Mouse (Mus musculus) neural tube, embryonic 13.5 days (tissue): Measurements from ENCODE around the gene Lig4. TPM values are rescaled to one million over a fixed set of nuclear protein-coding genes. Genes with fewer than 3 reads are reported as not detected.

Experiments
- ATAC-seq: fragments of 200-750 bp; cut with Nextera tagmentation; 2 replicates; pipeline ENCODE4 v1.8.0; 2017; ENCODE audit warnings: low read depth, mild to moderate bottlenecking, moderate TSS enrichment, moderate library complexity
- H3K27ac ChIP-seq: fragments of 300-500 bp; sonication (generic); replicated peaks from 2 replicates; pipeline ENCODE4 v1.5.1; 2015; ENCODE audit warnings: moderate library complexity, mild to moderate bottlenecking, inconsistent platforms
- H3K27me3 ChIP-seq: fragments of 300-500 bp; sonication (generic); 2 replicates; pipeline ENCODE4 v1.6.1; 2015; ENCODE audit warnings: mild to moderate bottlenecking, inconsistent platforms
- H3K36me3 ChIP-seq: fragments of 300-500 bp; sonication (generic); 2 replicates; pipeline ENCODE4 v1.6.1; 2015; ENCODE audit warnings: mild to moderate bottlenecking, inconsistent platforms
- H3K4me1 ChIP-seq: fragments of 300-500 bp; sonication (generic); replicated peaks from 2 replicates; pipeline ENCODE4 v1.6.1; 2015; ENCODE audit warnings: inconsistent platforms
- H3K4me2 ChIP-seq: fragments of 300-500 bp; sonication (generic); 2 replicates; pipeline ENCODE4 v1.6.1; 2015; ENCODE audit warnings: inconsistent platforms, mild to moderate bottlenecking, moderate library complexity
- H3K4me3 ChIP-seq: fragments of 300-500 bp; sonication (generic); 2 replicates; pipeline ENCODE4 v1.5.1; 2015; ENCODE audit warnings: mild to moderate bottlenecking, inconsistent platforms
- H3K9ac ChIP-seq: fragments of 300-500 bp; sonication (generic); 2 replicates; pipeline ENCODE4 v1.6.1; 2015; ENCODE audit warnings: moderate library complexity, mild to moderate bottlenecking, inconsistent platforms
- H3K9me3 ChIP-seq: fragments of 300-500 bp; sonication (generic); 2 replicates; pipeline ENCODE4 v1.6.1; 2016; ENCODE audit warnings: inconsistent platforms
- WGBS: fragments of 180-500 bp; shearing (Covaris S2); methylation state at CpG from one replicate; pipeline ENCODE4 v1.1.7; 2015; 5-methylcytosine and 5-hydroxymethylcytosine counted together
- polyA plus RNA-seq: library from polyadenylated mRNA; unstranded; fragments of >200 nt; fragmentation: Nextera tagmentation; extraction: Ambion mirVana; gene quantifications from 2 replicates; pipeline ENCODE4 v1.2.1, GENCODE M21; 2015

Lig4 gene
- polyA plus RNA-seq, result 11.2 and 11.5 TPM in 2 replicates

GRCm38 (mm10) chr8:9977573-9978314 is at the start of gene Lig4, which contains the start of gene Abhd13:
Gene Lig4 (minus strand): TSS chr8:9977686.
Gene Abhd13 (plus strand): TSS chr8:9977707.
- WGBS, result under 1% methylated on average over 64 of the region's 68 CpGs
- Histone ChIP-seq H3K27ac (peak within 1 kb of the TSS; percentile 90), H3K27me3 (no peaks in the 10 kb centered on the region), H3K4me2 (peak within 1 kb of the TSS; percentile 86), H3K9me3 (no peaks in the 10 kb centered on the region), H3K9ac (peak within 1 kb of the TSS; percentile 93), H3K4me1 (peaks cover 48% of the 10 kb centered on the region), H3K4me3 (peak within 1 kb of the TSS; percentile 94), H3K36me3 (peaks cover 8% of the 10 kb centered on the region)
- peak; percentile 71 for ATAC-seq

DNA sequence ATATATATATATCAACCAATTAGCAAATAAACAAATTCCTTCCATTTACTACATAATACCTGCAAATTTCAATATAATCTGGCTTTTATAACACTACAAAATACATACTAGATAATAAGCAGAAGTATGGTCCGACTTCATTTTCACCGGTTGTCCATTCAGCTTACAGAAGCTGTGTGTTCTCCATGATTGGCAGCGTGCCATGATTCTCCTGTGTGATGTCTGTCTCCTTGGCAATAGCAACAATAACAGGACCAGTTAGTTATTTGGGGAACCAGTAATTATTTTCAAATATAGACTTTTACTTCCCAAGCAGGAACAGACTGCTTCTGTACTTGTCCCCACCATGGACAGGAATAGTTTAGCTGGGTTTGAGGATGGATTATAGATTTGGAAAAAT is 39.7 kb upstream of the Lig4 start:
- Histone ChIP-seq H3K9me3 (no peaks in the 10 kb centered on the region), H3K36me3 (no peaks in the 10 kb centered on the region), H3K4me1 (0 out of 2 replicates have a peak, but pooled peaks cover 5% of the 10 kb centered on the region), H3K27me3 (peaks cover 3% of the 10 kb centered on the region; the same call in 1 of the 2 replicates), H3K4me3 (no peak overlapping the region), H3K27ac (no peak overlapping the region), H3K9ac (no peak overlapping the region), H3K4me2 (no peak overlapping the region)
- WGBS, result 71% methylated on average over 3 of the region's 3 CpGs
- no peak for ATAC-seq

- Histone ChIP-seq H3K9ac (no peak overlapping the region), H3K36me3 (no peaks in the 10 kb centered on the region), H3K4me1 (0 out of 2 replicates have a peak, but pooled peaks cover 5% of the 10 kb centered on the region), H3K27me3 (peaks cover 3% of the 10 kb centered on the region; the same call in 1 of the 2 replicates), H3K27ac (no peak overlapping the region), H3K9me3 (no peaks in the 10 kb centered on the region), H3K4me2 (no peak overlapping the region), H3K4me3 (no peak overlapping the region)
- 88% methylated on average over 1 of the region's 1 CpGs for WGBS
- ATAC-seq, result no peak
Measured at GRCm38 (mm10) chr8:10016252-10016651, 38.8 kb upstream of the Lig4 start.

DNA sequence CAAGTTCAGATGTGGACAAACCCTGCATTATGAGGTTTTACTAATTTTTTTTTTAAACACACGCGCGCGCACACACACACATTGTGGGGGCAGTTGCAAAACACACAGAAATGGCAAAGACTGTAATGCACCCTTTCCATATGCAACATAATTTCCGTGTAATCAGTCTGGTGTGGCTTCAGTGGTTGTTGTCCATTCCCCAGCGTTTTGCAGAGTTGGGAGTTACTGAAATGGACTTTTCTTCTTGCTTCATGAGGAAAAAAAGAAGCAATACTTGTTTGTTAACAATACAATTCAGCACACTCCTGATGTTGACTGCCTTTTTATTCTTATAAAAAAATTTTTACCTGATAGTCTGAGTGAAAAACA is 30.2 kb upstream of the Lig4 start:
- H3K9ac ChIP-seq, result peak overlapping the region; percentile 59
- WGBS, result 42% methylated on average over 6 of the region's 6 CpGs

DNA sequence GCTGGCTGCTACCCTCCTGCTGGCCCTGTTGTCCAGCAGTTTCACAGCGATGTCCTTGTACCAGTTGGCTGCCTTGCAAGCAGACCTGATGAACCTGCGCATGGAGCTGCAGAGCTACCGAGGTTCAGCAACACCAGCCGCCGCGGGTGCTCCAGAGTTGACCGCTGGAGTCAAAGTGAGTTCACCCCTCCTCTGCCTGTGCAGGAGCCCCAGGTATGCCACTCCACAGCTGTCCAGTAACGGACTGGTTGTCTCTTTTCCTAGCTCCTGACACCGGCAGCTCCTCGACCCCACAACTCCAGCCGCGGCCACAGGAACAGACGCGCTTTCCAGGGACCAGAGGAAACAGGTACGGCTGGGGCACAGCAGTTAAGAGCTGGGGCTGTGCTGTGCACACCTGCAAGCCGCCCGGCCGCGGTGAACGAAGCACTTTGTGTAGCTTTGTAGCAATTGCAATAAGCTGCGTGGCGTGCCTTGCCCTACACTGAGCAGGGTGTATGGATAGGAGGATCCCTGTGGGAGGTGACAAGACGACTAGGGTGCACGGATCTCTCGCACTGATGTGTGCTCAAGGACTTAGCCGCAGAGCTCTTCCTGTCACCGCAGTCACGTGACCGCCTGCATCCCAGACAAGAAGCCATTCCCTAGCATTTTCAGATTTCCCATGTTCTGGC is 29.6 kb upstream of the Lig4 start:
- H3K9me3 ChIP-seq, result no peaks in the 10 kb centered on the region
- H3K4me3 ChIP-seq, result peak overlapping the region; percentile 42
- H3K4me1 ChIP-seq, result peaks cover 14% of the 10 kb centered on the region
- H3K27me3 ChIP-seq, result no peaks in the 10 kb centered on the region
- H3K36me3 ChIP-seq, result no peaks in the 10 kb centered on the region
- ATAC-seq, result peak; percentile 58
- WGBS, result 5% methylated on average over 29 of the region's 29 CpGs
- peak overlapping the region; percentile 68 for H3K4me2 ChIP-seq
- peak overlapping the region; percentile 59 for H3K9ac ChIP-seq
- peak overlapping the region; percentile 30; the same call in 1 of the 2 replicates for H3K27ac ChIP-seq

More for the DNA sequence above, 30.2 kb upstream of the Lig4 start:
- no peak for ATAC-seq
- peak overlapping the region; percentile 42 for H3K4me3 ChIP-seq
- H3K4me1 ChIP-seq, result peaks cover 14% of the 10 kb centered on the region
- H3K4me2 ChIP-seq, result peak overlapping the region; percentile 68
- H3K27ac ChIP-seq, result no peak overlapping the region
- H3K36me3 ChIP-seq, result no peaks in the 10 kb centered on the region
- H3K27me3 ChIP-seq, result no peaks in the 10 kb centered on the region
- no peaks in the 10 kb centered on the region for H3K9me3 ChIP-seq

DNA sequence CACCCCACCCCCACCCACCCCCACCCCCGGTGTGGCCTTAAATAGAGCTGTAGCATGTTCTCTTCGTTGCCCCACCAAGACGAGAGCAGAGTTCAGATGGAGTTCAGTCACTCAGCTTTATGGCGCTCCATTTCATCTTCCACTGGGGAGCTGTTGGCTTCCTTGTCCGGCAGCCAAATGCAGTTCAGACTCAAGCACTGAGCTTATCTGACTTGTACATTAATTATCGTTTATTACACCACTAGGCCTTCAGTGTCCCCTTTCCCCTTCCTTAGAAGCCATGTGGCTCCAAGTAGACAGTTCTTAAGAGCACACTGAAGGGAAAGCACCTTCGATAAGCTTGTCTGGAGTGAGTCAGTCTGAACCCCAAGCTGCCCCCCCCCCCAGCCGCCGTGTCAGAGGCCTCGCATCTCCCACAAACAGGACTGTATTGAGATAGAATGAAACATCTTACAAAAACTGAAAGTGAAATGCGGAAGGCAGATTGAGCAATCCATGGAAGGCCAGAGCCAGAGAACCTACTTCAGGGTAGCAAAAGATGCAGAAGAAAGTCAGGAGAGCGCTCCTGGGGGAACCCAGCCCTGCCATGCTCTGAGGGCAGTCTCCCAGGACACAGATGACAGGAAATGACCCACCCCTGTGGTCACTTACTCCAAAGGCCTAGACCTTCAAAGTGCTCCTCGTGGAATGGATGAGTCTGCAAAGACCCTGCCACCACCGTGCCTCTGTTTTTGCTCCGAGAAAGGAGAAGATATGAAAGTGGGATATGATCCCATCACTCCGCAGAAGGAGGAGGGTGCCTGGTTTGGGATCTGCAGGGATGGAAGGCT is 28.9 kb upstream of the Lig4 start, which contains the start of gene Tnfsf13b:
Tnfsf13b (plus strand) TSS at position 312 of the 830 bp plus-strand sequence.
- Histone ChIP-seq H3K4me3 (peak within 1 kb of the TSS; percentile 42), H3K27me3 (no peaks in the 10 kb centered on the region), H3K4me2 (peak within 1 kb of the TSS; percentile 68), H3K36me3 (no peaks in the 10 kb centered on the region), H3K4me1 (peaks cover 14% of the 10 kb centered on the region), H3K9ac (peak within 1 kb of the TSS; percentile 59), H3K27ac (peak within 1 kb of the TSS; percentile 30), H3K9me3 (no peaks in the 10 kb centered on the region)
- 61% methylated on average over 16 of the region's 16 CpGs for WGBS
- ATAC-seq, result peak; percentile 65

DNA sequence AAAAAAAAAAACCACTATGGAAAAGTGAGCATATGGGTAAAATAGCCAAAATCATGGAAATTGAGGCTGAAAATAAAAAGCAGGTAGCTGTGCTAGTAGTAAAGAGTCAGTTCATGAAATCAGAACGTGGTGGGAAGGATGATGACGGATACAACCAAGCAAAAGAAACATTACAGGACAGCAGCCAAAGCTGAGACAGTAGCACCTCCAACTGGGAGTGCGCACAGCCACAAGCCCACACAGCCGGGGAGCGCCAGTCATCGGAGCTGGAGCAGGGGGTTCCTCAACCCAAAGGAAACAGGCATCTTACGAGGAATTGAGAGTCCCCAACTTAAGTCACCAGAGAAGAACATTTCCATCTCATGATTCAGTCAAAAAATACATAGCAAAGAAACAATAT is 26.6 kb upstream of the Lig4 start:
- no peak for ATAC-seq
- Histone ChIP-seq H3K9ac (no peak overlapping the region), H3K4me2 (no peak overlapping the region), H3K27ac (no peak overlapping the region), H3K4me1 (peaks cover 14% of the 10 kb centered on the region), H3K36me3 (no peaks in the 10 kb centered on the region), H3K27me3 (no peaks in the 10 kb centered on the region), H3K9me3 (no peaks in the 10 kb centered on the region), H3K4me3 (no peak overlapping the region)
- WGBS, result 82% methylated on average over 7 of the region's 7 CpGs

DNA sequence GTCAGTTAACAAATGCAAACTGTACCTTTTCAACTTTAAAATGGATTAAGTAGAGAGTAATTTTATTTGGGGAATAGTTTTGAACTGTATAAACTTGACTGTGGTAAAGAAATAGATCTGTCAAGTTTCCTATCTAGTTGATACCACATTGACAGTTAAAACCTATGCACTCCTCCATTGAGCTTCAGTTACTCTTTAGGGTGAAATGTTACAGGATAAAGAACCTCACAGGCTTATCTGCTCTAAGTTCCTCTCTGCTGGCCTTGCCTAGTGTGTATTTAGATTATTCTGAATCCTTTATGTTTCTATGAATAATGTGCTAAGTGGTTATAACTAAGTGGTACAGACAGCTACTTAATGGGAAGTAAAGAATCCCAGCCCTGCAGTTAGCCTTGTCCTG is 2.7 kb upstream of the Lig4 start:
- no peak overlapping the region for H3K9ac ChIP-seq
- no peak overlapping the region for H3K4me3 ChIP-seq
- H3K27ac ChIP-seq, result no peak overlapping the region
- no peaks in the 10 kb centered on the region; the same call in 1 of the 2 replicates for H3K36me3 ChIP-seq
- no peak overlapping the region for H3K4me2 ChIP-seq
- peaks cover 41% of the 10 kb centered on the region for H3K4me1 ChIP-seq
- ATAC-seq, result no peak
- no peaks in the 10 kb centered on the region for H3K27me3 ChIP-seq
- no peaks in the 10 kb centered on the region for H3K9me3 ChIP-seq

GRCm38 (mm10) chr8:9979746-9980145 is 2.3 kb upstream of the Lig4 start:
- ATAC-seq, result no peak
- no peak overlapping the region for H3K4me3 ChIP-seq
- no peak overlapping the region for H3K9ac ChIP-seq
- no peaks in the 10 kb centered on the region for H3K27me3 ChIP-seq
- H3K27ac ChIP-seq, result no peak overlapping the region
- no peaks in the 10 kb centered on the region for H3K9me3 ChIP-seq
- H3K36me3 ChIP-seq, result no peaks in the 10 kb centered on the region; the same call in 1 of the 2 replicates
- H3K4me2 ChIP-seq, result no peak overlapping the region
- 77% methylated on average over 1 of the region's 1 CpGs for WGBS
- peaks cover 45% of the 10 kb centered on the region for H3K4me1 ChIP-seq

DNA sequence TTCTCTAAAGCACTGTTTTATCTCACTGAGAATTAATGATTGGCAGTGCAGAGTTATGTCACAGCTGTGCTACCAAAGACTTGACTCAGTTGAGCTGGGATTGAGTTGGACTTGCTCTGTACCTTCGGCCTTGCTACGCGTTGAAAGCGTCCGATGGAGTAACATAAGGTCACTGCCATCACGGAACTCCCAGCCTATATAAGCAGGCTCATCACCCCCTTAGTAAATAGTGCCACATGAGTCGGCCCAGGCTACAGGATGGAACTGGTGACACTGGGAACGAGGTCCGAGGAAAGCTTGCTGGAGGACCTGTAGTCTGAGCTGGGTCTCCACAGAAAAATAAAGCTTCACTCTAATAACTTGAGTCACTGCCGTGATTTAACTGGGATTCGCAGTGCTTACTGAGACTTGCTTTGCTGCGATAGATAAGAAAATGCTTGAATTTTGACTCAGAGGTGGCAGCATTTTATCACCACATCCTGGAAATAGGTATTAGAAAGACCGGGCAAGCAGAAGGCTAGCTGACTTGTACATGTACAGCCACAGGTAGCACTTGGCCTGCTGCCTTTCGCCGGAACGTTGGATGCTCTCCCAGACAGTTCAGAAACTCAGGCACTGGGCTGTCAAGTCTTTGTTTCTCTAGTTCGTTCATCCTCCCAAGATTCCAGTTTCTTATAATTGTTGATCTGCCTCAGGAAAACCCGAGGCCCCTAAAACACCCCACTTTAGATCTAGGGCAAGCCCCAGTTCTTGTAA is 1.2 kb upstream of the Lig4 start:
- peak overlapping the region; percentile 94 for H3K4me3 ChIP-seq
- WGBS, result 66% methylated on average over 18 of the region's 18 CpGs
- H3K4me1 ChIP-seq, result peaks cover 48% of the 10 kb centered on the region
- H3K36me3 ChIP-seq, result no peaks in the 10 kb centered on the region; the same call in 1 of the 2 replicates
- no peak overlapping the region for H3K27ac ChIP-seq
- H3K4me2 ChIP-seq, result peak overlapping the region; percentile 86
- no peaks in the 10 kb centered on the region for H3K9me3 ChIP-seq
- ATAC-seq, result no peak
- H3K27me3 ChIP-seq, result no peaks in the 10 kb centered on the region
- peak overlapping the region; percentile 93 for H3K9ac ChIP-seq

DNA sequence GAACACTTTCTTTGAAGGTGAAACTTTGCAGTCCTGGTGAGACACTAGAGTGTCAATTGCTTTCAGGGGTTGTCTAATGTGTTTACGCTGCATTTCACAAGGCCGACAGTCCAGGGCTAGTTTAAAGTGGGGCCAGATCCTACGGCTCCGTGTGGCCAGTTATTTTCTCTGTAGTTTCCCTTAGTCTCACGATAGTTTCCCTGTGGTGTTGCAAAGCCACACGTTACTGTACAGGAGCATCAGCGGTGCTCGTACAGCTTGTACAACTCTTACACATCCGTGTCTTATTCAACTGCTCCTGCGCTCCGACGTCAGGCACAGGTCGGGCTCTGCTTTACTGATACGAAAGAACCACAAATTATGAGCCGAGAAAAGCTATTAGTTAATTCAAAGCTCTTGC is 470 bp downstream of the Lig4 start:
- Histone ChIP-seq H3K4me1 (peaks cover 48% of the 10 kb centered on the region), H3K9ac (peak overlapping the region; percentile 93), H3K4me3 (peak overlapping the region; percentile 94), H3K36me3 (peaks cover 16% of the 10 kb centered on the region), H3K27ac (peak overlapping the region; percentile 90; the same call in 1 of the 2 replicates), H3K4me2 (peak overlapping the region; percentile 86), H3K27me3 (no peaks in the 10 kb centered on the region), H3K9me3 (no peaks in the 10 kb centered on the region)
- ATAC-seq, result peak; percentile 20
- WGBS, result 33% methylated on average over 15 of the region's 15 CpGs
